Mouse (Mus musculus): Measurements from ENCODE around the gene Cyct.

GRCm38 (mm10) chr2:76367188-76367922 lies 7.1 kb upstream of the Cyct start:
- TF ChIP-seq EP300 (optimal IDR thresholded peaks at IDR 0.05), result no peak
- TF ChIP-seq CTCF (IDR thresholded peaks at IDR 0.05; ENCODE audit: low read depth), result peak; percentile 93

All from stomach, postnatal 0 days (tissue).